Mouse (Mus musculus): ENCODE measurements around the gene Tns1.

DNA sequence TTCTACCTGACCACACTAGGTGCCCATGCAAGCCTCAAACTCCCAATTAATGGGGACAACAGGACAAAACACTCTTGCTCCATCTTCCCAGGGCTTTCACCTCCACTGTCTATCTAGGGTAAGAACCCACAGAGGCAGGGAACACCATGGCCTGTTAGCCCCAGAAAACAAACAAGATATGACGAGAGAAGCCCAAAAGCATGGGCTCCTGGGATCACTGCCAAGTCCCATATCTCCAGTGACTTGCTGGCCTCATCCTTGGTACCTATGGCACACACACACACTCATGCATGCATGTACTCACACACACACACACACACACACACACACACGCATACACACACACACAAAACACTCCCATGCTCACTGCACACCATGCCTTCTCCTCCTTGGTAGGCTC lies 120.5 kb downstream of the Tns1 start:
- TF ChIP-seq CTCF (IDR thresholded peaks at IDR 0.05; ENCODE audit: insufficient read depth, low read depth, low read length), result no peak
- no peak for TF ChIP-seq POLR2A (IDR thresholded peaks at IDR 0.05; ENCODE audit: insufficient read depth, low read depth, low read length)
